Mouse (Mus musculus): Measurements from ENCODE around the gene Mapkapk5.

The Mapkapk5 gene

GRCm38 (mm10) chr5:121564468-121564895 is 18.8 kb upstream of the Mapkapk5 start:
- DNase-seq (ENCODE audit: low spot score), result peak; percentile 90

- DNase-seq (ENCODE audit: low spot score), result no peak
Observed at GRCm38 (mm10) chr5:121562436-121562835, 16.7 kb upstream of the Mapkapk5 start.

GRCm38 (mm10) chr5:121549196-121549595 is 3.5 kb upstream of the Mapkapk5 start:
- DNase-seq (ENCODE audit: low spot score), result no peak

GRCm38 (mm10) chr5:121547084-121547483 is 1.4 kb upstream of the Mapkapk5 start:
- no peak for DNase-seq (ENCODE audit: low spot score)

- DNase-seq (ENCODE audit: low spot score), result peak; percentile 52
Observed at GRCm38 (mm10) chr5:121546530-121546895, 808 bp upstream of the Mapkapk5 start.

- peak; percentile 56 for DNase-seq (ENCODE audit: low spot score)
Observed at GRCm38 (mm10) chr5:121544910-121545792, 554 bp downstream of the Mapkapk5 start, which contains the start of the genes Adam1a and Gm42878. Adam1a (minus strand) TSS chr5:121545482. Gm42878 (minus strand) TSS chr5:121545482.

GRCm38 (mm10) chr5:121543370-121543769 is 2.3 kb downstream of the Mapkapk5 start:
- no peak for DNase-seq (ENCODE audit: low spot score)

- DNase-seq (ENCODE audit: low spot score), result no peak
Observed at GRCm38 (mm10) chr5:121541235-121541634, 4.5 kb downstream of the Mapkapk5 start.

- no peak for DNase-seq (ENCODE audit: low spot score)
Observed at GRCm38 (mm10) chr5:121540066-121540465, 5.6 kb downstream of the Mapkapk5 start.

GRCm38 (mm10) chr5:121537588-121537987 is 8.1 kb downstream of the Mapkapk5 start:
- no peak for DNase-seq (ENCODE audit: low spot score)

GRCm38 (mm10) chr5:121536921-121537555 is 8.7 kb downstream of the Mapkapk5 start:
- no peak for DNase-seq (ENCODE audit: low spot score)

- DNase-seq (ENCODE audit: low spot score), result no peak
Observed at GRCm38 (mm10) chr5:121535116-121535515, 10.6 kb downstream of the Mapkapk5 start.

GRCm38 (mm10) chr5:121534521-121534920 is 11.2 kb downstream of the Mapkapk5 start:
- DNase-seq (ENCODE audit: low spot score), result peak; percentile 16

- DNase-seq (ENCODE audit: low spot score), result no peak
Observed at GRCm38 (mm10) chr5:121526961-121527360, 18.7 kb downstream of the Mapkapk5 start.

GRCm38 (mm10) chr5:121526526-121526925 is 19.2 kb downstream of the Mapkapk5 start:
- no peak for DNase-seq (ENCODE audit: low spot score)

- DNase-seq (ENCODE audit: low spot score), result no peak
Observed at GRCm38 (mm10) chr5:121525774-121526450, 19.8 kb downstream of the Mapkapk5 start.

- peak; percentile 20 for DNase-seq (ENCODE audit: low spot score)
Observed at GRCm38 (mm10) chr5:121519758-121520157, 25.9 kb downstream of the Mapkapk5 start.

GRCm38 (mm10) chr5:121518983-121519382 is 26.7 kb downstream of the Mapkapk5 start:
- no peak for DNase-seq (ENCODE audit: low spot score)

- DNase-seq (ENCODE audit: low spot score), result no peak
Observed at GRCm38 (mm10) chr5:121510009-121510408, 35.7 kb downstream of the Mapkapk5 start.

- DNase-seq (ENCODE audit: low spot score), result no peak
Observed at GRCm38 (mm10) chr5:121506846-121507245, 38.9 kb downstream of the Mapkapk5 start.

- no peak for DNase-seq (ENCODE audit: low spot score)
Observed at GRCm38 (mm10) chr5:121503231-121503630, 42.5 kb downstream of the Mapkapk5 start, which contains the start of gene Adam1b. Adam1b (minus strand) TSS chr5:121503435.

GRCm38 (mm10) chr5:121501424-121501996 is 44.2 kb downstream of the Mapkapk5 start:
- peak; percentile 6 for DNase-seq (ENCODE audit: low spot score)
